Mouse (Mus musculus) kidney, adult 18-20 months (tissue): ENCODE results near the gene Psmc5.
A peak's percentile ranks its signal among the peaks of the same experiment; 100 is the strongest.

ENCODE experiments used
- DNase-seq: peaks from one replicate; pipeline ENCODE4 v3.0.0; 2021

Psmc5 gene

DNA sequence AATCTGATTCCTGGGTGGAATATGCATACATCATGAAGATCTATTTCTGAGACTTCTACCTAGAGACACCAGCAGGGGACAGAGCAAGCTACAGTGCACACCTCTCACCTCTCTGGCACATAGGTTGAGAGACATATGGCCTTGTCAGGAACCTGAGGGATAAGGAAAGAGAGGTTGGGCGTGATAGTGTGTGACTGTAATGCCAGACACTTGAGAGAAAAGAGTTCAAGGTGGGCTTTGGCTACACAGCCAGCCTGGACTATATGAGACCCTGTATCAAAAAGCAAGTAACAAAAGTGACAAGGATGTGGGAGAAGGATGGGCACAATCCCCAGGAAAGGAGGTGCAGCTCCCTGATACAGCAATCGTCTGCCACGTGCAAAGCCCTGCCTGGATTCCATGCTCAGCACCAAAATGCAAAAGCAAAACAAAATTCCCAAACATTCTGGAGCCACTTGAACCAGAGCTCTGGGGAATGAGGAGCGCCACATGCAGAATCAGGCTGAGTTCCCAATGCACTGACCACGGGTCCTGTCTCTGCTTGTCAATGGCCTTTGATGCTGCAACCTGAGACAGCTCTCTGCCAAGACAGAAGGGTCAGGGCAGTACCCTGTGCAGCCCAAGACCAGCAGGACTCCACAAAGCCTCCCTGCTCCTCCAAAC is 15.3 kb downstream of the Psmc5 start:
- DNase-seq = no peak

DNA sequence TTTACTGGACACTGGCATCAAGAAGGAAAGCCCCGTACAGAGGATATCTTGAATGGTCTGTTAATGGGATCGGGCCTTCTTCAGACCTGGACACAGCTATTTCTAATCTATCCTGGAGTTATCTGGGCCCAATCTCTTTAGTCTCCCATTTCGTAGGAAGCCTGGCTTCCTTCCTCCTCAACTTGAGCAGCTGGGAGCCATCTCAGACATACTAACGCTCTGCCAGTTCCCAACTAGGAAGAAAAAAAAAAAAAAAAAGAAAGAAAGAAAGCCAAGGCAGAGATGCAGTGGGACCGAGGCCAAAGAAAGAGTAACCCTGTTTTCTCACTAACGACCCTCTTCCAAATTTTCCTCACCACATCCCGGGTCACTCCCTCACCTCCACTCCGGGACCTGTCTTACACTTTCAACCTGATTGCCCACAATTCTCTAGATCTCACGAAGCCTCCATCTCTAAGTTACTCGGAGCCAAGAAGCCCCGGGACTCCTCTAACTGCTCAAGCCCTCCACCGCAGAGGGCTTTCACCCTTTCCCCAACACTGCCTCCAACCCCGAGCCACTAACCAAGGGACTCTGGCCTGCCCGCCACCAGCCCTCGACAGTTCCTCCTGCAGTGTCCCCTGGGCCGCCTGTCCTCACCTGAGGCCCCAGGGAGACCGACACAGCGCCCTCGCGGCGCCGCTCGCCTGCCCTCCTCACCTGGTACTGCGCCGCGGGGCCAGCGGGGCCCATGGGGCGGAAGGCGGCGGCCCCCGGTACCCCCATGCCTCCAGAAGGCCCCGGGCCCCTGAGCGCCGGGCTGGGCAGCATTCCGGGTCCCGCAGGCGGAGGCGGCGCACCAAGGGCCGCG is 16.1 kb downstream of the Psmc5 start:
- peak; percentile 22 for DNase-seq

DNA sequence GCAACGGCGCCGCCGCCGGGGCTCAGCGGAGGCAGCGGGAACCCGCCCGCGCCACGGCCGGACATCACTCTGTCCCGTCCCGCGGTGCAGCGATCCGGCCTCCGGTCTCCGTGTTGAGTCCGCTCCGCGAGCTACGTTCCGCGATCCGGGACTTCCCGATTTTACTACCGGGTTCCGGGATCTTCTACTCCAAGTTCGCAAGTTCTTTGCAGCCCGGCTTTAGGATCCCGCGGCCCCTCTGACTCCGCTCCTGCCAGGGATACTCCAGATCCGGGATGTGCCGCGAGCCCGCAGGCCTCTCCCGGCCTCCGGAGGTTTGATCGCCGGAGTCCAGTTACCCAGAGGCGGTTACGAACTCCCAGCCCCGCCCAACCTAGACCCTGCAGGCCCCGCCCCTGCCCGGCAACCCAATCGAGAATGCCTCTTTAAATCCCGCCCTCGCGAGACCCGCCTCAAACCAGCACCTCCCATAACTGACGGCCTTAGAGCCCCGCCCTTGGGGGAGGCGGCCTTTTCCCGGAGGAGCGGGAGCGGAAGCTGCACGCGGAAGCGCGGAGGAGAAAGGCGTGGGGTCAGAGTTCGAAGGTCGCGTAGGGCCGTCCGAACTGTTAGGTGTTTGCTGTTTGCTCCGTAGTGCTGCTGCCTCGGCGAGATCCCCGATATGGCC is 16.8 kb downstream of the Psmc5 start, which contains the start of gene Smarcd2:
Gene Smarcd2, minus strand, starts transcription at position 329 of the 667 bp plus-strand sequence.
- DNase-seq = peak; percentile 99

DNA sequence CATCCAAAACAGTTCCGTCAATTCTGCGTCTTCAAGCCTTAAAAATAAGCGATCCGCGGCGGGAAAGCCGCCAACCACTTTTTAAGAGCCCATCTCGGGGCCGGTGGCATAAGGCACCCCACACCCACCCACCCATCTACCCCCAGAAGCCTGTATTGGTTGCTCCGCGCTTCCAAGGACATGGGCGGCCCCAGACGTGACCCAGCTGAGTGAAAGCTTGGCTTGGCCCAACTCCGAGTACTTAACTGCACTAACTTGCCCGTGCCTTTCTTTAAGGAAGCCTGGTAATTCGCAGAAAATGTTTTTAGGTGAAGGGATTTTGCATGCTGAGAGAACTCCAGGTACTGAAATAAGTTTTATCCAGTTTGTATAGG is 17.3 kb downstream of the Psmc5 start:
- no peak for DNase-seq

DNA sequence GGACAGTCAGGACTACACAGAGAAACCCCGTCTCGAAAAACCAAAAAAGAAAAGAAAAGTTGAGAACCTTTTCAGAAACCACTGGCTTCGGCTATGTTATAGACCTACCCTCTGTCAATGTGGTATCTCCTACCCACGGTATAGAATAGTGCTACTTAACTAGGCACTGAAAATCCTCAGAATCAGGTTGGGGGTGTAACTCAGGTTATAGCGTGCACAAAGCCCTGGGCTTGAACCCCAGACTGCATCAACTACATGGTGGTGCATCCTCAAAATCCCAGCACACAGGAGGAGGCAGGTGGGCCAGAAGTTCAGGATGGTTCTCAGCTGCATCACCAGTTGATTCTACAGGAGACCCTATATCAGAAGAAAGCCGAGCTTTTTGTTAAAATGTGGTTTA is 17.9 kb downstream of the Psmc5 start:
- DNase-seq = no peak

DNA sequence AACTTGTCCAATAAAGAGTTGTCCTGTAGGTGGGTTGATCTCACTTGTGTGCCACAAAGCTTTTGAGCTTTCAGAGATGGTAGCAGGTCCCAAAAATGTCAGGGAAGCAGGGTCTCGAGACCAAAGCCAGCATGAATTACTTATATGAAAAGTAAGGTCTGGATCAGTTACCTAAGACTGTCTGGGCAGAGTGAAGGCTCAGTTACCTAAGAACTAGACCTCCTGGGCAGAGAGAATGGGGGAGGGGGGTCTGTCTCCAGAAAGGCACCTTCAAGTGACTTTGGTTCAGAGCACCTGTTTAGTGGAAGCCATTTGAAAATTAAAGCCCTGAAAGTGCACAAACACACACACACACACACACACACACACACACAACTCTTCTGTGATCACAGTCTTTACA is 18.4 kb downstream of the Psmc5 start:
- DNase-seq = no peak

DNA sequence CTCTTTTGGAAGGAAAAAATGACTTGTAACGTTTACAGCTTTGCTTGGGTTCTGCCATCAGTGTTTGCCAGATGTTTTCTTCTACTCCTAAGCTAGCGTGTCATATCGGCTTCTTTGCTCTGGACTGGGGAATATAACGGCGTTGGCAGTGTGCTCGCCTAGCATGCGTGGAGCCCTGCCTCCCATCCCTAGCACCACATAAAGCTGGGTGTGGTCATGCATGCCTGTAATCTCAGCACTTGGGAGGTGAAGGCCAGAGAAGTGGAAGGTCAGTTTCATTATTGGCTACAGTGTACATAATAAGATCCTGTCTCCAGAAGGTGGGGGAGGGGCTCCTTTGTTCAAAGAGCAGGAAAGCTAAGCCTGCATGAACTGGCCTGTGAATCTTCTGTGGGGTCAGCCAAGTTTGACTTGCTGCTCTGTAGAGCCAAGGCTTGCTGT is 19.0 kb downstream of the Psmc5 start:
- DNase-seq = no peak

DNA sequence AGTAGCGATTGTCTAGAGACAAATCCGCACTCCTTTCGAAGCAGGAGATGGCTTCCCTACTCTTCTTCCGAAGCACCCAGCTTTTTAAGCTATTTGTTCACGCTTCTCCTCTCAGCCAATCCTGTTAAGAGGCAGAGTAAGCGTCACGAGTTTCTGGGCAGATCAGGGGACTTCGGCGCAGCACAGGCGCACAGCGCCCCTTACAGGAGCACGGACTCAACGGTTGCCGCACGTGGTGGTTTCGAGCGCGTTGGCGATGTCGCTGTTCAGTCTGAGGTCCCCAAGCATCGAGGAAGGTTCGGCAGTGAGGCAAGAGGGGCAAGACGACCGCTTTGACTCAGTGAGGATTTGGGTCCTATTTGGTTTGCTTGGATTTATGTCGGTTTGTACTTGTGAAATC is 20.5 kb downstream of the Psmc5 start, which contains the start of gene Tcam1:
Gene Tcam1, plus strand, starts transcription at position 219 of the 400 bp plus-strand sequence.
- DNase-seq = peak; percentile 96

DNA sequence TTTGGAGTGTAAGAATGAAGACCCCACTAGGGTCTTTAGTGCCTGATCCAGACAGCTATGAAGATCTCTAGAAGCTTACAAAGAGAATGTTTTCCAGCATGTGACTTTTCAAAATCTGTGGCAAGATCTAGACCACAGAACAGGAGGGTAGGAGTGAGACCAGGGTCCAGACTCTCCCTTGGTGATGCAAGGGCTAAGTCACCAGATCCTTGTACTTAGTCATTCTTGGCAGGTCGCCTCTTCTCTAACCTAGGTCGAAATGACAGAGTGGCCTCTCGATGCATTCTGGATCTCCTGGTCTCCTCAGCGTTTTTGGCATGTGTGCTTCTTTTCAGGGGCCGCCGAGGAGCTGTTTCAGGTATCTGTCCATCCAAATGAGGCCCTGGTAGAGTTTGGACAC is 26.5 kb downstream of the Psmc5 start:
- no peak for DNase-seq

DNA sequence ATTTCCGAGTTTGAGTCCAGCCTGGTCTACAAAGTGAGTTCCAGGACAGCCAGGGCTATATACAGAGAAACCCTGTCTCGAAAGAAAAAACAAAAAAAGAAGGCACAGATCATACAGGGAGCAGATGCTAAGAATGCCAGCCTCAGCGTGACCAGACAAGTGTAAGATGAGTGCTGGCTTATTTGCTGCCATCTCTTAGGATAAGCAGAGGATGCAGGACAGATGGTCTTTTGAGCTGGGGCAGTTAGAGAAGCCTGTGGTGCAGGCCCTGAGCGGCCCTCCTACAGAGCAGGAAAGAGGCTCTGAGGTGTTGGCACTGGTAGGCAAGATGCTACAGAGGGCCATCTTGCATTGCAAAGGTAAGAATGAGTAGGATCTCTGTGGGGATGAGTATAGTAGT is 27.4 kb downstream of the Psmc5 start:
- DNase-seq = no peak

DNA sequence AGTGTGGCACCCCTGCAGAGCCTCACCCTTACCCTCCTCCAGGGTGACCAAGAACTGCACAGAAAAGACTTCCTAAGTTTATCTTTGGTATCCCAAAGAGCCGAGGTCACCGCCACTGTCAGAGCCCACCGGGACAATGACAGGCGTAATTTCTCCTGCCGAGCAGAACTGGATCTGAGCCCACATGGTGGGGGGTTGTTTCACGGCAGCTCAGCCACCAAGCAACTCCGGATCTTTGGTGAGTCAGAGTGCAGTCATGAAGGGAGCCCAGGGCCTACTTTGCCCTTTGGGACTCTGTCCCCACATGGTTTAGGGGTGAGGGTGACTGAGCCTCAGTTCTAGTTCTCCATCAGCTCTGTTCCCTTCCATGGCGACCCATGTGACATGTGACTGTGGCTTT is 28.2 kb downstream of the Psmc5 start:
- no peak for DNase-seq

DNA sequence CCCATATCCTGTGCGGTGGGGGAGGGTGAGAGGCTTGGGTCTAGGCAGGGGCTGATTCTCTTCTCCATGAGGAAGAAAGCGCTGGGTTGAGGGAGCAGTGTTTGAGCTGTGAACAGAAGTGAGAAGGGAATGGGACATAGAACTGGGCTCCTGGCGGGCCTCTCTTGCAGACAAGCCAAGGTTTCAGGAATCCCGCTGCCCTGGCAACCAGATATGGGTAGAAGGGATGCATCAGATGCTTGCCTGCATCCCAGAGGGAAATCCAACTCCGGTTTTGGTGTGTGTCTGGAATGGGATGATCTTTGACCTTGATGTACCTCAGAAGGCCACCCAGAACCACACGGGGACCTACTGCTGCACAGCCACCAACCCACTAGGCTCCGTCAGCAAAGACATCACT is 30.3 kb downstream of the Psmc5 start:
- no peak for DNase-seq

DNA sequence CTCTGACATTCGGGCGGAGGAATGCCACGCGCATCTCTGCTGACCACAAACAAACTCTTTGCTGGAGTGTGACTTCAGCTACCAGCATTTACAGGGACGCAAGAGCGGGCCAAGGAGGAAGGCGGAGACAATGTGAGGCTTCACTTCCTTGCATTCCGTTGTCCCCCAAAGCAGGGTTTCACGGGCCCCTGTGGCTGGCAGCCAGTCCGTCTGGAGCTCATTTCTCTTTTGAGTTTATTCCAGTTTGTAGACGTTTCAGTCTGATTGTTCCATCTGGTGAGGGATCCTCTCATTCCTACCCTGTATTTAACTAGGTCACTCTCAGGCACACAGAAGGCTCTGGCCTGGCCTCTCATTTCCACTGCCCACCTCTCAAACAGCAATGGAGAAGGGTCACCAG is 31.0 kb downstream of the Psmc5 start:
- DNase-seq = no peak

DNA sequence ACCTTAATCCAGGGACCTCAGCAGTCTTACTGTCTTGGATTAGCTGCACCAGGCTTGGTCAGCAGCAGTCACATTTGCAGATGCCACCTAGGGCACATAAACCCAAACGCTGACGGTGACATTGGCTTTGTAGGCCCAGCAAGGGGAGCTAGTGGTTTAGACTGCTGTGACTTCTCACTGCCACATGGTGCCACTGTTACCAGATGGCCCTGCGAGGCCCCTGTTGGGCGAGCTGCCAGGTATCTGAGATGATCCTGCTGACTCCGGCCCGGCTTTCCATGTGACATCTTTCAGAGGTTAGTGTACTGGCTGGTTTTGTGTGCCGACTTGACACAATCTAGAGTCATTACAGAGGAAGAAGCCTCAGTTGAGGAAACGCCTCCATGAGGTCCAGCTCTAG is 33.4 kb downstream of the Psmc5 start:
- peak; percentile 51 for DNase-seq

DNA sequence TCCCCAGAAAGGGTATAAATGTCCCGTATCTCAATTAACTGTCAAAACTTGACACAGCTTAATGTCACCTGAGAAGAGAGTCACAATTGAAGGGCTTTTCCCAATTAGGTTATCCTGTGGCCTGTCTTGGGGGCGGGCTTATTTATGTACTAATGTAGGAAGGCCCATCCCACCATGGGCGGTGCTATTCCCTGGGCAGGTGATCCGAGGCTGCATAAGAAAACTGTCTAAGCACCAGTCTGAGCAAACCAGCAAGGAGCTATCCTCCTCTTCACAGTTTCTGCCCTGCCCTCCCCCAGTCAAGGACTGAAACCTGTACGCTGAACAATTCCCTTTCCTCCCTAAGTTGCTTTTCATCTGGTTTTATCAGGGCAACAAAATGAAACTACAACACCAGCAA is 34.4 kb downstream of the Psmc5 start:
- DNase-seq = no peak

DNA sequence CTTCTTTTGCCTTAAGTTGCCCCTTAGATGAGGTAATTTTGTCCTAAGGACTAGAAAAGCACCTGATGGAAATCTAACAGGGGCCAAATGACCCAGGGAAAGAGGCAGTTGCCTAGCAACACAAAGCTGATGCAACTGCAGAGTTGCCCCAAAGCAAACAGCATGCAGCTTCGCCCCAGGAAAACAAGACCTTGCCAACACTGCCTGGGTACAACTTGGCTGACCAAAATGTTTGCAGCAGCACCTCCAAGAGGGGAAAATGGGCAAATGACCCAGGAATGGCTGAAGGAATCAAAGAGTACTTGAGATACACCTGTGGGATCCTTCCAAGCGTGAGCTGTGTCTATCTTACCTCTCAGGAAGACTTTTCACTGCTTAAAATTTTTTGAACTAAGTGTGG is 35.9 kb downstream of the Psmc5 start:
- no peak for DNase-seq

DNA sequence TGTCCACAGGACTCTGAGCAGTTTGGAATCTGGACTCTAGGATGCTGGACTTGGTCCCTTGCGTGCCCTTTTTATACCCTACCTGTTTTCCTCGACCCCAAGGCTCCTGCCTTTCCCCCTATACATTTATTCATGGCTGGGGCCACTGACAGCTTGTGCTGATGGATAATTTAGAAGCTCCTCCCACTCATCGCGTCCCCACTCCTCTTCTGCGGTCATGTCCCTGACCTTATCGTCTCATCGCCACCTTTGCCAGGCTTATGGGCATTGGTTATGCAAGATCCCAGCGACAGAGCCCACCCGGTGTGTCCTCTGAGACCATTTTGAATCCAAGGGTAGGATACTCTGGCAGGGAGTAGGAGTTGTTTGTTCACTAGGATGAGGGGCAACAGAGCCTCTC is 45.8 kb downstream of the Psmc5 start, which contains the start of gene Gh:
Gene Gh, minus strand, starts transcription at position 101 of the 400 bp plus-strand sequence.
- no peak for DNase-seq

DNA sequence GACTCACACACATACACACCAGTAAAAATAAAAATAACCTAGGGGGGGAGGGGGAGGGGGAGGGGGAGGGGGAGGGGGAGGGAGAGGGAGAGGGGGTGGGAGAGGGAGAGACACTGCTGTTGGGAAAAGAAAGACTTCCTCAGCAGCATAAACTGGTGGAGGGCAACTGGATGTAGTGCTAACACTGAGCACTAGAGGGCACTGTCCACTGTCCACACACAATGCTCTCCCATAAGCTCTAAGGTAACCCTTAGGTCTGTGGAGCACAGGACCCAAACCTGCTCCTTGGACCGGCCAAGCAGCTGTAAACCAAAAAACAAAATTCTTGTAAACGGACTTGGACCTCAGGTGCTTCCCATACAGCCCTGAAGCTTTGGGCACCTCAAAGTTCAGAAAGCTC is 46.7 kb downstream of the Psmc5 start:
- DNase-seq = peak; percentile 67

DNA sequence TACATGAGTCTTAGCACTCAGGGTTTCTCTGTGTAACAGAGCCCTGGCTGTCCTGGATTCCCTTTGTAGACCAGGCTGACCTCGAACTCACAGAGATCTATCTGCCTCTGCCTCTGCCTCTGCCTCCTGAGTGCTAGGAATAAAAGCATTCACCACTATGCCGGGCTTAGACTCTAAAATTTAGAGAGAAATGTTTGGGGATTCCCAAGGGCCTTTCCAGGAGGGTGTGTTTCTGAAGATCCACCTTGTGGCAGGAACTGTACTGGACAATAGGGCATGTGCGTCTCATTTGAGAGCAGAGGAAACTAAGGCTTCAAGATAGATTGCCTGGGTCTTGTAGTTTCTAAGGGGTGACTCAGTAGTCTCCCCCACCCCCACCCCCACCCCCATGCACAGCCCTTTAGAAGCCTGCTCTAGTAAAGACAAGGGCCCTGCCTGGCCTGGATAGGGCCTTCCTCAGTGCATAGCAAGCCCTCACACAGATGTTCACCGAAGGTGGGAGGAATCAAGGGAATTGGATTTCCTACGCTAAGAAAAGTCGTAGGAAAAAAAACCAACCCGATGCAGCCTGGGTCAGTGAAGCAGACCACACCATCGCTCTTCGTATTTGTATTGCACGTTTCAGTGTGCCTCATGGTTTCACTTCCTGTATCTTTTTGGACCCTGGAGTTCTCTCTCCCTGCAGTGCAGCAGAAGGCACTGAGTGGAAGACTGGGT is 49.6 kb downstream of the Psmc5 start:
- DNase-seq = no peak

DNA sequence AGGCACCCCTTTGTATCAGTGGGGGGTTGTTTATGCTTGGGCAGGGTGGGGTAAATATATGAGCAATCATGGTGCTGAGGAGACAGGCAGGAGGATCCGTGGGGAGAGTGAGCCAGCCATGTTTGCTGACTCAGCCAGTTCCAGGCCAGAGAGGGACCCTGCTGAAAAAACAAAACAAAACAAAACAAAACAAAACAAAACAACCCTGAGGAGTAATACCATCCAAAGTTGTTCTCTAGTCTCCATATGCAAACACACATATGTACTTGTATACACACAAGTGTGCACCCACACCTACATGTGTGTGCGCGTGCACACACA is 50.1 kb downstream of the Psmc5 start:
- DNase-seq = no peak

DNA sequence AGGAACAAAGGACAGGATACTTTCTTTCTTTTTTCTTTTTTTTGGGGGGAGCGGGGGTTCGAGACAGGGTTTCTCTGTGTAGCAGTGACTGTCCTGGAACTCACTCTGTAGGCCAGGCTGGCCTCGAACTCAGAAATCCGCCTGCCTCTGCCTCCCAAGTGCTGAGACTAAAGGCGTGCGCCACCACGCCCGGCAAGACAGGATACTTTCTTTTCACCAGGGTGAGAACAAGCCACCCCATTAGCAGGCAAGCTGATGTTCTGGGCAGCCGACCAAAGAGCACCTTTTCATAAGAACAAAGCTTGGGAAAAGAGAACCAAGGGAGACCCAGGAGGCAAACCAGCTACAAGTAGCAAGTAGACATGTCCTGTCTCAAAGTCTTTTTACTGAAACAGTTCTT is 50.8 kb downstream of the Psmc5 start:
- no peak for DNase-seq

DNA sequence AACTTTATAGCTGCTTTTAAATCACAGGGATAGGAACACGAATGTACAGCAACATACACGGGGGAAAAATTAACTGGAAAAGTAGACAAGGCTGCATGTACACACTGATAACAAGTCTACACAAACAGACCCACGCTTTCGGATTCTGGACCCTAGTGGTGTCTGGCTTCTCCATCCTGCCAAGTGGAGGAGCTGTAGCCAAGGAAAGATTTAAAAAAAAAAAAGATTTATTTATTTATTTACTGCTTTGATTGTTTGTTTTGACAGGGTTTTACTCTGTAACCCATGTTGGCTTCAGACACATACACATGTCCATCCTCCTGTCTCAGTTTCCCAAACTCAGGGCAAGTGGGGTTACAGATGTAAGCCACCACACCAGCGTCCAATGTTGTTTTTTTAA is 51.5 kb downstream of the Psmc5 start:
- DNase-seq = no peak

DNA sequence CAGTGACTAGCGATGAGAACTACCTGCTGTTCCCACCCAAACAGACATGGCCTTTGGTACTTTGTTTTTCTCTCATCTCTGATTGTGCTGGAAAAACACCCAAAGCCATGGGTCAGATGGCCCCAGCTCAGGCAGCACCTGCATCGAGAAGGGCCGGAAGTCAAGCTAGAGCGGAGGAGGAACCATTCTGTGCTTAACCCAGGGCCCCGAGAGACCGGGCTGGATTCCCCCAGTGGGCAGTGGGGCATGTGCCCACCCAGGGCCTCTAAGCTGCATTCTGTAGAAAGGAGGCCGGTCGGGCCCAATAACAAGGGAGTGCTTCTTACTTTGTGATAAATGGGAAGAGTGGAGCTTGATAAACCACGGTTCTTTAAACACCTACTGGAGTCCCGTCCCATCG is 52.2 kb downstream of the Psmc5 start:
- DNase-seq = no peak
